Mouse (Mus musculus) neural tube, embryonic 10.5 days (tissue): ENCODE measurements around the gene Rfx6.

Source experiments
- DNase-seq: peaks from one replicate; pipeline ENCODE4 v3.0.0-alpha.2; 2017; ENCODE audit warnings: low spot score; ENCODE audit errors: extremely low spot score

The Rfx6 gene

GRCm38 (mm10) chr10:51677548-51678250 is at the start of gene Rfx6:
Gene Rfx6 (plus strand): TSS chr10:51677756.
- DNase-seq: peak; percentile 54

GRCm38 (mm10) chr10:51631411-51632136 is 46.0 kb upstream of the Rfx6 start, which contains the start of gene Gprc6a:
Gene Gprc6a (minus strand): TSS chr10:51631461.
- DNase-seq: no peak

- DNase-seq: no peak
Observed at GRCm38 (mm10) chr10:51649506-51650221, 27.9 kb upstream of the Rfx6 start.

- no peak for DNase-seq
Observed at GRCm38 (mm10) chr10:51657324-51657723, 20.2 kb upstream of the Rfx6 start.

GRCm38 (mm10) chr10:51669334-51669733 is 8.2 kb upstream of the Rfx6 start:
- DNase-seq: no peak

GRCm38 (mm10) chr10:51671583-51671982 is 6.0 kb upstream of the Rfx6 start:
- DNase-seq: no peak

- no peak for DNase-seq
Observed at GRCm38 (mm10) chr10:51672082-51672779, 5.3 kb upstream of the Rfx6 start.

GRCm38 (mm10) chr10:51678251-51678639 is 689 bp downstream of the Rfx6 start:
- peak; percentile 39 for DNase-seq

GRCm38 (mm10) chr10:51720904-51721303 is 43.3 kb downstream of the Rfx6 start:
- no peak for DNase-seq

GRCm38 (mm10) chr10:51761436-51761835 is 83.9 kb downstream of the Rfx6 start:
- DNase-seq: no peak

- no peak for DNase-seq
Observed at GRCm38 (mm10) chr10:51763241-51763640, 85.7 kb downstream of the Rfx6 start.

GRCm38 (mm10) chr10:51768445-51768844 is 90.9 kb downstream of the Rfx6 start:
- DNase-seq: no peak

GRCm38 (mm10) chr10:51769252-51769651 is 91.7 kb downstream of the Rfx6 start:
- DNase-seq: no peak

- DNase-seq: no peak
Observed at GRCm38 (mm10) chr10:51779648-51780047, 102.1 kb downstream of the Rfx6 start.
